Mouse (Mus musculus) intestine, embryonic 16.5 days (tissue): ENCODE measurements at regions not wholly inside any gene's neighbourhood (a gene's known extent, or its start where the extent isn't known, plus 50 kb on each side); places are given as distances from the start of the nearest gene placed in this dataset.

Source experiments
- ATAC-seq: fragments of 200-750 bp; cut with Nextera tagmentation; 2 replicates; pipeline ENCODE4 v1.8.0; 2017; ENCODE audit warnings: moderate TSS enrichment, moderate library complexity
- H3K27ac ChIP-seq: fragments of 300-500 bp; sonication (generic); 2 replicates; pipeline ENCODE4 v1.5.1; 2014; ENCODE audit warnings: mild to moderate bottlenecking, low read length
- H3K27me3 ChIP-seq: fragments of 300-500 bp; sonication (generic); replicated peaks from 2 replicates; pipeline ENCODE4 v1.6.1; 2014; ENCODE audit warnings: low read length, control low read depth, mixed read lengths; ENCODE audit not compliant: control insufficient read depth, insufficient read depth
- H3K36me3 ChIP-seq: fragments of 300-500 bp; sonication (generic); 2 replicates; pipeline ENCODE4 v1.6.1; 2014; ENCODE audit warnings: low read length, control low read depth; ENCODE audit not compliant: control insufficient read depth, insufficient read depth
- H3K4me1 ChIP-seq: fragments of 300-500 bp; sonication (generic); 2 replicates; pipeline ENCODE4 v1.6.1; 2014; ENCODE audit warnings: low read length, control low read depth, mixed read lengths; ENCODE audit not compliant: control insufficient read depth, insufficient read depth
- H3K4me2 ChIP-seq: fragments of 300-500 bp; sonication (generic); 2 replicates; pipeline ENCODE4 v1.6.1; 2014; ENCODE audit warnings: low read depth, low read length, control low read depth
- H3K4me3 ChIP-seq: fragments of 300-500 bp; sonication (generic); 2 replicates; pipeline ENCODE4 v1.5.1; 2014; ENCODE audit warnings: mild to moderate bottlenecking, low read length
- H3K9ac ChIP-seq: fragments of 300-500 bp; sonication (generic); 2 replicates; pipeline ENCODE4 v1.6.1; 2014; ENCODE audit warnings: low read depth, low read length
- H3K9me3 ChIP-seq: fragments of 300-500 bp; sonication (generic); 2 replicates; pipeline ENCODE4 v1.6.1; 2016; ENCODE audit warnings: low read length, control low read depth; ENCODE audit not compliant: control insufficient read depth
- WGBS: fragments of 180-500 bp; shearing (Covaris S2); extraction: QIAGEN DNeasy Blood & Tissue Kit; methylation state at CpG from one replicate; pipeline ENCODE4 v1.1.7; 2014; 5-methylcytosine and 5-hydroxymethylcytosine counted together

GRCm38 (mm10) chr7:36090291-36091123, 287.7 kb upstream of the Zfp507 start:
- ATAC-seq, result no peak
- no peak overlapping the region for H3K27ac ChIP-seq
- no peaks in the 10 kb centered on the region for H3K9me3 ChIP-seq
- H3K36me3 ChIP-seq, result no peaks in the 10 kb centered on the region
- peaks cover 7% of the 10 kb centered on the region for H3K4me1 ChIP-seq
- 19% methylated on average over 22 of the region's 22 CpGs for WGBS
- no peak overlapping the region for H3K4me3 ChIP-seq
- H3K4me2 ChIP-seq, result no peak overlapping the region
- H3K9ac ChIP-seq, result no peak overlapping the region
- no peaks in the 10 kb centered on the region for H3K27me3 ChIP-seq

DNA sequence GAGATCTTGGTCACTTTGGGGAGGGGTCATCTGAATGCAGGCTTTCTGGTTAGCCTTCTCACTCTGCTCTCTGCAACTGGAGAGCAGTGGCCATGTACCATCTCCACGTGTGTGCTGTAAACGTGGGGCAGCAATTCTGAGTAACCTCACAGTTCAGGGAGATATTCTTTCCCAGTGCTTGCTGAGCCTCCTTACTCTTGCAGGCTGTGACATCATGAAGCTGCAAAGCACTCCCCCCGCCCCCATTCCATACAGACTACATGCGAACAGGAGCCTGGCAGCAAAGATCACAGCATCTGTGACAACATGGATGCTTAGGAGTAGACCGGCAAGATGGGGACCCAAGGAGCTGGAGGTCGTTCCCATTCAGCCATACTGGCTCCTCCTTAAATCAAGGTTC, 284.8 kb upstream of the Zfp507 start:
- 84% methylated on average over 6 of the region's 6 CpGs for WGBS
- H3K27ac ChIP-seq, result no peak overlapping the region
- H3K9ac ChIP-seq, result no peak overlapping the region

DNA sequence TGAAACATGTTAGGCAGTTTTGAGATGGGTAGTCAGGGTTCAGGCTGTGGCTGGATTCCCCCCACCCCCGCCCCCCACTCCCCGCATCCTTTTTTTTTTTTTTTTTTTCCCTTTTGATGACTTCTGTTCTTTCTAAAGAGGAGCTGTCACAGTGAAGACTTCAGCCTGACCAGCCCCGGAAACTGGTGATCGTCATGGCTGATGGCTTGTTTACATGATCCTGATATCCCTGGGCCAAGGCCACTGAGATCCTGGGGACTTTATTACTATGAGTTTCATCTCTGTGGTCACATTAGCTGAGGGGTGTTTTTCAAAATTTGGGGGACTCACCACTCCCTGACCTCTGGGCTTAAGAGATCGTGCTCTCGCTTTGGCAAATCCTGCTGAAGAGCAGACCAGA, 275.9 kb upstream of the Zfp507 start:
- Histone ChIP-seq H3K27me3 (no peaks in the 10 kb centered on the region), H3K9me3 (peaks cover 4% of the 10 kb centered on the region; the same call in 1 of the 2 replicates), H3K27ac (no peak overlapping the region), H3K4me1 (peaks cover 8% of the 10 kb centered on the region; the same call in 1 of the 2 replicates), H3K36me3 (no peaks in the 10 kb centered on the region), H3K9ac (no peak overlapping the region), H3K4me2 (no peak overlapping the region), H3K4me3 (no peak overlapping the region)
- 47% methylated on average over 5 of the region's 6 CpGs for WGBS
- ATAC-seq, result no peak

More for the DNA sequence above, 284.8 kb upstream of the Zfp507 start:
- no peak for ATAC-seq
- Histone ChIP-seq H3K4me2 (no peak overlapping the region), H3K36me3 (no peaks in the 10 kb centered on the region), H3K4me1 (0 out of 2 replicates have a peak, but pooled peaks cover 2% of the 10 kb centered on the region), H3K4me3 (no peak overlapping the region), H3K27me3 (no peaks in the 10 kb centered on the region), H3K9me3 (no peaks in the 10 kb centered on the region)

DNA sequence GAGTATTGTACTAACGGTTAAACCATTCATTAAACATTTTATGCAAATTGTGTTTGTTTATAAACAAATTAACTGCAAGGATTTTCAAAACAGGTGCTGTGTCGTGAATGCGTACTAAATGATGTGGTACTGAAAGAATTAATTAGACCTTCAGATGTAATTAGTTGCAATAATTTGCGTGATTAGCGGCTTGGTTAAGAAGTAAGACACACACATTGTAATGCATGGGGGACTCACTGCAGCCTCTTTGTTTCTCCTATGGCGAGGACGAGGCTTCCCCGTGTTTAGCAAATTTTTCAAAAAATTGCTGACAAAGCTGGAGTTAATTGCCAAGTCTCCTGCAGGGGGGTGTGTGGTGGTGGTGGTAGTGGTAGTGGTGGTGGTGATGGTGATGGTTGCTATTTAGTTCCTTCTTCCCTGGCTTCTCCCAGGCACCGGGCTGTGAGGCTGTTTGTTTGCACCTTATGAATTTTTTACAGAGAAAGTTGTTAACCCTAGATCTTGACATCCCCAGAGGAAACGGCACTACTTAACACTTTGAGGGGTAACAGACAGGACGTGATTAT, 275.4 kb upstream of the Zfp507 start:
- Histone ChIP-seq H3K27ac (no peak overlapping the region), H3K4me3 (no peak overlapping the region), H3K9ac (no peak overlapping the region), H3K4me1 (peaks cover 8% of the 10 kb centered on the region; the same call in 1 of the 2 replicates), H3K27me3 (no peaks in the 10 kb centered on the region), H3K9me3 (peaks cover 4% of the 10 kb centered on the region; the same call in 1 of the 2 replicates), H3K4me2 (no peak overlapping the region), H3K36me3 (no peaks in the 10 kb centered on the region)
- 61% methylated on average over 11 of the region's 11 CpGs for WGBS
- ATAC-seq, result no peak

DNA sequence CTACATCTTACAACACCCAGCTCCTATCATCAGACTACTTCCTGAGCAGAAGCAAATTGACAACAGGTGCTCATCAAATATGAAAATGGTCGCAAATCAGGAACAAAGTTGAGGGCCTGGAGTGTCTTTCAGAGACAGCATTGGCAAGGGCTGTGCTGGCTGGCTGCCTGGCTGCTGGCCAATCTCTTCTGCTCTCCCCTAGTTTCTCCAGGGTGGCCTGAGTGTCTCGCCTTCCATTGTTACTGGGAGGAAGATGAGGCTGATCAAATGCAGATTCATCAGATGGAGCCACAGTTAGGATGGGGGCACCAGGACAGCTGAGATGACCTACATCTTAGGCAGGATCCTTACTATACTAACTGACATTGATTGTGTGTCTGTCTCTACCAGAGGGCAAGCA, 274.5 kb upstream of the Zfp507 start:
- H3K4me2 ChIP-seq, result no peak overlapping the region
- WGBS, result 67% methylated on average over 2 of the region's 2 CpGs
- H3K9me3 ChIP-seq, result peaks cover 4% of the 10 kb centered on the region; the same call in 1 of the 2 replicates
- no peak overlapping the region for H3K27ac ChIP-seq
- H3K9ac ChIP-seq, result no peak overlapping the region
- ATAC-seq, result no peak
- no peaks in the 10 kb centered on the region for H3K27me3 ChIP-seq
- peaks cover 8% of the 10 kb centered on the region; the same call in 1 of the 2 replicates for H3K4me1 ChIP-seq
- no peaks in the 10 kb centered on the region for H3K36me3 ChIP-seq
- no peak overlapping the region for H3K4me3 ChIP-seq

- Histone ChIP-seq H3K27ac (peak overlapping the region; percentile 28), H3K4me3 (peak overlapping the region; percentile 3; the same call in 1 of the 2 replicates), H3K9me3 (peaks cover 2% of the 10 kb centered on the region; the same call in 1 of the 2 replicates), H3K36me3 (no peaks in the 10 kb centered on the region), H3K9ac (no peak overlapping the region), H3K27me3 (no peaks in the 10 kb centered on the region), H3K4me1 (peaks cover 8% of the 10 kb centered on the region; the same call in 1 of the 2 replicates), H3K4me2 (0 out of 2 replicates have a peak overlapping the region, but pooled peaks have one; percentile 9)
- no peak for ATAC-seq
- 8% methylated on average over 11 of the region's 11 CpGs for WGBS
Measured at GRCm38 (mm10) chr7:36076021-36076441, 273.2 kb upstream of the Zfp507 start.

DNA sequence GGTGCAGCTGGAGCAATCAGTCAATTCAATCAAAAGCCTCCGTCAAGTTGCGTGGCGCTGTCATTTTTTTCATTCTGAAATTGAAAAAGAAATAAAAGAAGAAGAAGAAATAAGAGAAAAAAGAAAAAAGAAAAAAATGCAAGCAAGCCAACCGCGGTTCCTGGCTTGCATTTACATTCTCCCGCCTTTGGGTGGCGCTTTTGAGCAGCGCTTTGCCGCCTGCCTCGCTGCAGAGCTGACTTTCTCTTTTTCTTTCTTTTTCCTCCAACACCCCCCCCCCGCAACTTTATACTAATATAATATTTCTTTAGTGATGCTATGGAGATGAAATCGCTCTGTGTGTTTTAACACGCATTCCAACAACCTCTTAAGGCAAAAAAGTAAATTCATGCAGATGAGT, 269.0 kb upstream of the Zfp507 start:
- ATAC-seq, result no peak
- no peaks in the 10 kb centered on the region for H3K27me3 ChIP-seq
- peaks cover 8% of the 10 kb centered on the region; the same call in 1 of the 2 replicates for H3K4me1 ChIP-seq
- peak overlapping the region; percentile 32 for H3K4me3 ChIP-seq
- H3K9ac ChIP-seq, result no peak overlapping the region; the same call in 1 of the 2 replicates
- no peak overlapping the region for H3K27ac ChIP-seq
- H3K36me3 ChIP-seq, result no peaks in the 10 kb centered on the region
- 8% methylated on average over 13 of the region's 13 CpGs for WGBS
- no peaks in the 10 kb centered on the region for H3K9me3 ChIP-seq
- peak overlapping the region; percentile 50 for H3K4me2 ChIP-seq

- Histone ChIP-seq H3K4me3 (no peak overlapping the region), H3K4me1 (no peaks in the 10 kb centered on the region), H3K27ac (no peak overlapping the region), H3K9ac (no peak overlapping the region), H3K36me3 (no peaks in the 10 kb centered on the region), H3K4me2 (no peak overlapping the region), H3K9me3 (no peaks in the 10 kb centered on the region), H3K27me3 (no peaks in the 10 kb centered on the region)
- WGBS, result 59% methylated on average over 3 of the region's 3 CpGs
- no peak for ATAC-seq
Measured at GRCm38 (mm10) chr7:36066725-36067124, 263.9 kb upstream of the Zfp507 start.

GRCm38 (mm10) chr7:36061679-36062078, 258.9 kb upstream of the Zfp507 start:
- Histone ChIP-seq H3K4me3 (no peak overlapping the region), H3K27me3 (no peaks in the 10 kb centered on the region), H3K4me1 (no peaks in the 10 kb centered on the region), H3K9ac (no peak overlapping the region), H3K4me2 (no peak overlapping the region), H3K27ac (no peak overlapping the region), H3K9me3 (no peaks in the 10 kb centered on the region), H3K36me3 (no peaks in the 10 kb centered on the region)
- ATAC-seq, result no peak
- 87% methylated on average over 4 of the region's 4 CpGs for WGBS
